Mouse (Mus musculus) NIH3T3 (cell line): ENCODE results near the gene Arl15.

Experiments
- DNase-seq: peaks from one replicate; pipeline ENCODE4 v3.0.0-alpha.2; 2012; ENCODE audit warnings: low read depth

Gene Arl15

DNA sequence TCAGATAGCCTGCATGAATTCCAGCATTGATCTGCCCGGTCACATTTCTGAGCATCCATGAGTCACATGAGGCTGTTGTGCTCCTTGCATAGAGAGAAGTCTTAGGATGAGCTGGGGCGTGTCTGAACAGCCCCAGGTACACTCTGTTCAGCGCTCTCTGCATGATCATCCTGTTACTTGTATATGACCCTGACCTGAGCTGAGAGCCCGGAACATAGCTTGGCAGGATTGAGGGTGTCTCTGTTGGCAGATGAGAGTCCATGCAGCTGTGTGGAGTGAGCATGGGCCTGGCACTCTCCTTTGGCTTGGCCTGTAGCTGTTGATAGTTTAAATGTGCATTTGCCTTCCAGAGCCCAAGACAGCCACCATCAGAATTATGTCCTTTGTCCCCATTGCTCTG, 50.4 kb downstream of the Arl15 start:
- DNase-seq, result no peak

DNA sequence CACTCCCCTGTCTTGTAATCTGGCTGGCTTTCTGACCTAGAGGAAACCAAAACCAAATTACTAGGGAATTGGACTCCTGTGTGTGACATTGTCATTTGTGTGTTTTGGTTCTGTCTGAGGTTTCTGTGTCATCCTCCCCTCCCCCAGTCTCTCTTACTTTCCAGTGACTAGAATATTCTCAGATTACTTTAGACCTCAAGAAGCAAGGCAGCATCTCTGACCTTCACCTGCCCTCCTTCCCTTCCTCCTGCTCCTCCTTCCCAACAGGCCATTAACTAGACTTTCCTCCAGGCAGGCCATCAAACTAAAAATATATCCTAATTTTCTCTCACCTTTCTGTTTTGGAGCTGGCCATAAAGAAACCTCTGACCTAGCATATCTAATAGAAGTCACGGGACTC, 50.9 kb downstream of the Arl15 start:
- DNase-seq, result no peak

DNA sequence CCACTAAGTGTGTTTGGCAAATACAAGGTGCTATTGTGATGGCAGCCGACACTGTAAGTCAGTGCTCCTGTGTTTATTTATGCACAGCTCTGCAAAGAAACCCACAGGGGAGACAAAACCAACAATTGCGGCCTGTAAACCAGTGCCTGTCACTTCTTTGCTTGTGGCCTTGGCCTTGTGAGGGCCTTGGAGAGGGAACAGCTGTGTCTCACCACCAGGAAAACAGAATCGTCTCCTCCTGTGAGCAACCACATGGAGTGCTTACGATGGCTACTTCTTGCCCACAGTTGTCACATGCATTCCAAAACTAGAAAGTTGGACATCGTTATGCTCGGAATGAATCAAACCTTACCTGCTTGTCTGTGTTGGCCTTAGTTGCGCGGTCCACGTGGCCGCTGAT, 52.1 kb downstream of the Arl15 start:
- no peak for DNase-seq

DNA sequence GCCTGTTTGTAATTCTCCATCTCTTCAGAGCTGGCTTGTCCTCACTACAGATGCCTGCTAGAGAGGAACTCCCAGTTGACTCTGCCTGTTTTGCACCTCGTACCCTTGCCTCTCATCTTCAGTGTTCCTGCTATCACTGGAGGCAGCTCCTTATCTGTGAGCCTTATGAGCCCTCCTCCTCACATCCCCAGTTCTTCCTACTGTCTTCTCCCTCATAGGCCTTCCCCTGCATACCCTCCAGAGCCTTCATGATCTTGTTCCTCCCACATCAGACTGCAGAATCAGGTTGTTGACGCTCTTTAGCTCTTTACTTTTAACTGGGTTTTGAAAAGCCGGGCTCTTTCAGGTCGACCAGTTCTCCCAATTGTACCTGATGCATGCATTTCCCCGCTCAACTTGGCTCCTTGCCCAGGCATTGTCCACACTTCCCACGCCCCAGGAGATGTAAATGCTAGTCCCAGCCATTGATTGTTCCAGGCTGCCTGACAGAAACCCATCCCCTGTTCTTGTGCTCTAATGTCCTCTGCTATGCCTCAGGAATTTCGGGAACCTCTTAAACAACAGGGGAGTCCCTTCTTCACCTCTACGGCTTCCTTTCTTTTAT, 56.2 kb downstream of the Arl15 start:
- DNase-seq, result no peak

- no peak for DNase-seq
These were observed 57.5 kb downstream of the Arl15 start for GRCm38 (mm10) chr13:113851602-113852375.

- no peak for DNase-seq
These were observed 58.0 kb downstream of the Arl15 start for GRCm38 (mm10) chr13:113852376-113852666.

DNA sequence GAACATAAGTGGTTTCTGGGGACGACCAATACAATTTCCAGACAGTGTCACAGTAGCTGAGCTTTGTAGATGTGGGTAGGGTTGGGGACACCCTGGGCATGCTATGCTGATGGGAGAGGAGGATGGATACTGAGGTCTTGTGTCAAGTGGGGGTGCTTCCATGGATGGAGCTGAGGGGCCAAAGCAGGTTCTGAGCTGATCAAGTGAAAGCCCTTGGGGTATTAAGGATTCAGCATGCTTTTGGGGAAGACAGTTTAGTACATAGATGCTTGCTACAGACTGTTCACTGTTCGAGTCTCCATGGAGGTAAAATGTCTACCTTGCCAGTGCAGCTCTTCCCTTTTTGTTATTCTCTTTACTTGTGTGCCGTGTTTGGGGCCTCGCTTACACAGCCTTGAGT, 59.8 kb downstream of the Arl15 start:
- DNase-seq, result no peak

DNA sequence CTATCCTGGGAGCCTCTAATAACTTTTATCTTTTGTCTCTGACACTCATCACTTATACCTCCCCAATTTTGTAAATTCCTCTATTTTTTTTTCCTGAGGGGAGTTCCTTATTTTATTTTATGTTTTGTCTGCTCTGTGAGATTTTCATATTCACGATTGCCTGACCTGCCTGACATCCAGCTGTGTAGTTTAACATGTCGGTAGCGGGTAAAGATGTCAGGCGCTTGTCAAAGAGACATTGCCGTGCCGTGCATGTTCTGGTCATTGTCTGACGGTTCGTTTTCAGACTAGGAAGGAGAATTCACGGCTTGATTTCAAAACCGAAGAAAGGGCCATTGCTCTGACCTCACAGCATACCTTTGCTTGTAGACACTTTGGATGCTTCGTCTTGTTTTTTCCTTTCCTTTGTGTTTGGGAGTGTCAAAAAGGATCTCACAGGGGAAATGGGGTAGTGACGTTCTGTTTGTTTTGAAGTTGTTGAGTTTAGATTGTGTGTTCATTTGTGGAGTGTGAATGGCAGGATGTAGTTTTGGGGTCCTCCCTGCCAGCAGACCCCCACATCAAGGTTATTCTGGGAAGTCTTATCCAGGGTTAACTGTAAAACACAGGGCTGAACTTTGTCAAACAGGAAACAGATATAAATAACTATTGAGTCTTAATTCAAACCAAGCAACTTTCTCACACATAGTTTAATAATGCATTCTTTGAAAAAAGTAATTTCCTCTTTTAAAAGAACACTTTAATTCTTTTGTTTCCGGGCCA, 60.4 kb downstream of the Arl15 start:
- DNase-seq, result no peak

GRCm38 (mm10) chr13:113856946-113857345, 62.6 kb downstream of the Arl15 start:
- no peak for DNase-seq

GRCm38 (mm10) chr13:113858667-113859391, 64.5 kb downstream of the Arl15 start:
- no peak for DNase-seq

- DNase-seq, result no peak
These were observed 65.1 kb downstream of the Arl15 start for GRCm38 (mm10) chr13:113859392-113859776.

- peak; percentile 5 for DNase-seq
These were observed 66.5 kb downstream of the Arl15 start for GRCm38 (mm10) chr13:113860816-113861215.

- DNase-seq, result no peak
These were observed 66.9 kb downstream of the Arl15 start for GRCm38 (mm10) chr13:113861231-113861630.

DNA sequence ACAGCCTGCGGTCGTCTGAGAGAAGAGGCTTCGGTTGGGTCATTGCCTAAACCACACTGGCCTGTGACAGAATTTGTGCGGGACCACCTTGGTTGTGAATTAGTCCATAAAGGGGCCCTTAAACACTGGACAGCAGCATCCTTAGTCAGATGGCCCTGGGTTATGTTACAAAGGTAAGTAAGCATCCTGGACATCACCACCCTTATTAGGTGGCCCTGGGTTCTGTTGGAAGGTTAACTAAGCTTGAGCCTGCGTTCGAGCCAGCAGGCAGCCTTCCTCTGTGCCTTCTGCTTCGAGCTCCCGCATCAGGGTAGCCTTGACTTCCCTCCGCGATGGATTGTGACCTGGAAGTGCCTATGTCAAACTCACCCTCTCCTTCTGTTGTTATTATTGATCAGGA, 68.6 kb downstream of the Arl15 start:
- no peak for DNase-seq

DNA sequence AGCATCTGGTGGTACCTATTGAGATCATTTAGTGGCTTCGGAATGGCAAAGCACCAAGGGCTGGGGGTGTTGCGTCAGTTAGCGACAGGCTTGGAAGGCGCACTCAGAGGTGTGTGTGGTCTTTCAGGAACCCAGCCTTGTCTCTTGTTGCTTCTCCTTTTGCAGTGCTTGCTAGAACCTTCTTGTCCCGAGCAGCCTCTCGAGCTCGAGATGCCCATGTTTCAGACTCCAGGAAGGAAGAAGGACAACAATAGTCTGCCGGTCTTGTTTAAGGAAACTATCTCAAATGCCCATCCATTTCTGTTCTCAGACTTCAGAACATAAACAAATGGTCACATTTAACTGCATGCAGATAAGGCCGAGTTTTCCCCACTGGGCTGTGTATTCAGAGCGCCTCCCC, 69.4 kb downstream of the Arl15 start:
- no peak for DNase-seq

DNA sequence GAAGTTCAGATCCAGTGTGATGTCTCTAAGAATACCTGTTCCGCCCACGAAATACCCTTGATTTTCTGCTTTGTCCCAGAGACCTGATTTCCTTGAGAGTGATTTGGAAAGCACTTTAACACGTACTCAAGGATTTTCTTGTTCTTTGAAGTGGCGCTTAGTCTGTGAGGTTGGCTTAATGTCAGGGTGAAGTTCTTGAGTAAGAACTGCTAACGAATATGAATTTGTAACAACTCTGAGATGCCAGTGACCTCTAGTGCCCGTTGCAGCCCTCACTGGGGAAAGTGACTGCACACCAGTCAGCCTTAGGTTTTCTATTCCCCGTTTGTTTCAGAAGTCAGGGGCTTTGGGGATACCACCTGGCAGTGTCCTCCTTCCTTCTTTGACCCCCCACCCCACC, 70.0 kb downstream of the Arl15 start:
- DNase-seq, result no peak

- peak; percentile 76 for DNase-seq
These were observed 70.6 kb downstream of the Arl15 start for GRCm38 (mm10) chr13:113864893-113865292.

DNA sequence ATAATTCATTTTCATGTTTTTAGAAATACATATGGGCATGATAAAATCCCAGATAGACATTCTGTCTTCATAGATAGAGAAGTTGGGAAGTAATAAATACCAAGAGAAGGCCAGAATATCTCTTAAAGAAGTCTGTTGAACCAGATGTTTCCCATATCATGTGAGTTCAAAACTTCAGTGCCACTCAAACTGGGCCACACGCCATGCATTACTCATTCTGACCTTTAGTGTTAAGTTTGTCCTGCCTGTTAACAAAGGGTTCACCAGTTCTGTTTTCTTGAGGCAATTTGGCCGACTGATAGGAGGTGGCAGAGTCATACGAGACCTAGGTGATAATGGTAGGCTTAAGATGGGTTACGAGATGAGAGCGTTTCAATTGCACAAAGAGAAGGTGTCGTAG, 71.1 kb downstream of the Arl15 start:
- peak; percentile 22 for DNase-seq

DNA sequence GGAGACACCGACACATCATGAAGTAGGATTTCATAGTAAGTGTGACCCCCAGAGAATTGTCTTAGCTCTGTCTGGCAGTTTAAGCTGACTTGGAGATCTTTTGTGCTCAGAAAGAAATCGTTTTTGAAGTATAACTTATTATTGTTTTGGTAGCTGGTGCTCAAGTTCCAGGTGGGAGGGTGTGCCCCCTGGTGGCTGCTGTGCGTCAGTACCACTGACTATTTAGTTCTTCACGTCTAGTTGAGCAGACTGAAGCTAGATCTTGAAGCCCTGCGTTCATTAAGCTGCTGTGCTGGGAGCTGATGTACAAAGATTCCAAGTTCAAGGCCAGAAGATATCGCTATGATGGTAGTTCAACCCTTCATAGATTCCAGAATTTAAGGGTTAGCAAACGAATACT, 71.5 kb downstream of the Arl15 start:
- DNase-seq, result peak; percentile 71

- no peak for DNase-seq
These were observed 73.4 kb downstream of the Arl15 start for GRCm38 (mm10) chr13:113867736-113868135.

- DNase-seq, result peak; percentile 73
These were observed 75.2 kb downstream of the Arl15 start for GRCm38 (mm10) chr13:113869212-113870205.
